Mouse (Mus musculus) cerebellum, adult 8-10 months (tissue): Measurements from ENCODE around the gene Hoxc8.
A peak's percentile ranks its signal among the peaks of the same experiment; 100 is the strongest.

ENCODE experiments used
- DNase-seq: peaks from one replicate; pipeline ENCODE4 v3.0.0; 2022

Hoxc8 gene

GRCm38 (mm10) chr15:102983716-102984115 is 6.7 kb upstream of the Hoxc8 start:
- DNase-seq = no peak

GRCm38 (mm10) chr15:102984521-102984920 is 5.9 kb upstream of the Hoxc8 start:
- no peak for DNase-seq

- DNase-seq = no peak
Observed at GRCm38 (mm10) chr15:102984925-102985324, 5.5 kb upstream of the Hoxc8 start.

GRCm38 (mm10) chr15:102987124-102987833 is 3.1 kb upstream of the Hoxc8 start:
- peak; percentile 90 for DNase-seq

- no peak for DNase-seq
Observed at GRCm38 (mm10) chr15:102988078-102988477, 2.3 kb upstream of the Hoxc8 start.

- DNase-seq = no peak
Observed at GRCm38 (mm10) chr15:102991782-102992181, 1.4 kb downstream of the Hoxc8 start.

- no peak for DNase-seq
Observed at GRCm38 (mm10) chr15:102992206-102992605, 1.8 kb downstream of the Hoxc8 start.

- no peak for DNase-seq
Observed at GRCm38 (mm10) chr15:102992863-102993262, 2.5 kb downstream of the Hoxc8 start.

GRCm38 (mm10) chr15:102996548-102996947 is 6.1 kb downstream of the Hoxc8 start:
- no peak for DNase-seq

- DNase-seq = no peak
Observed at GRCm38 (mm10) chr15:102997431-102997830, 7.0 kb downstream of the Hoxc8 start.

- DNase-seq = no peak
Observed at GRCm38 (mm10) chr15:102997939-102998355, 7.5 kb downstream of the Hoxc8 start, which contains the start of gene Hoxc6. Gene Hoxc6, plus strand, starts transcription at chr15:102998257.

- no peak for DNase-seq
Observed at GRCm38 (mm10) chr15:102998608-102999182, 8.3 kb downstream of the Hoxc8 start.

- no peak for DNase-seq
Observed at GRCm38 (mm10) chr15:102999183-102999831, 8.9 kb downstream of the Hoxc8 start.

GRCm38 (mm10) chr15:102999955-103000354 is 9.5 kb downstream of the Hoxc8 start:
- no peak for DNase-seq

- no peak for DNase-seq
Observed at GRCm38 (mm10) chr15:103000501-103000901, 10.1 kb downstream of the Hoxc8 start.

GRCm38 (mm10) chr15:103001370-103001769 is 11.0 kb downstream of the Hoxc8 start:
- DNase-seq = no peak

GRCm38 (mm10) chr15:103002156-103002555 is 11.7 kb downstream of the Hoxc8 start:
- no peak for DNase-seq

GRCm38 (mm10) chr15:103002821-103003448 is 12.5 kb downstream of the Hoxc8 start:
- no peak for DNase-seq

- no peak for DNase-seq
Observed at GRCm38 (mm10) chr15:103005308-103005707, 14.9 kb downstream of the Hoxc8 start.

GRCm38 (mm10) chr15:103005797-103006196 is 15.4 kb downstream of the Hoxc8 start:
- DNase-seq = no peak

GRCm38 (mm10) chr15:103006326-103006725 is 15.9 kb downstream of the Hoxc8 start:
- DNase-seq = no peak

GRCm38 (mm10) chr15:103009265-103010111 is 19.1 kb downstream of the Hoxc8 start:
- no peak for DNase-seq
